Mouse (Mus musculus): ENCODE measurements around the gene Stpg3.

DNA sequence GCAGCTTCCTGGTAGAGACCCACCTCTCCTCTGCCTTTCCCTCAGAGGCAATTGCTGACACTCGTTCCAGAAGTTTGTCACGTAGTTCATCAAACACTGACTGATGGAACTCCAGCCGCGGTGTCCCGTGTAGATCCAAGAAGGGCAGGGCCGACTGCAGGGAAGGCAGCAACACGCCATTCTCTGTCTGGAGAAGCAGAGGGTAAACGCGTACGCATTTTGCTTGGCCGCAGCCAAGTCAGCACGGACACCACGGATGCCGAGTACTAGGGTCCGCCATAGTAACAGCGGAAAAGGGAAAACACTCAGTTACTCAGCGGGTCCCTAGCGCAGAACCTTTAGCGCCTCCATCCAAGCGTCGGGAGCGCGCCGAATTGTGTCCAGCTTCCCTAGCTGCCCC lies 3.8 kb downstream of the Stpg3 start:
- TF ChIP-seq CTCF (IDR thresholded peaks at IDR 0.05 in 2 of 3, conservative IDR thresholded peaks at IDR 0.05 in 1 of 3; ENCODE audit: control insufficient read depth in 1 of 3, insufficient read depth in 1 of 3, low read depth in 2 of 3, low read length in 3 of 3, poor library complexity in 1 of 3, severe bottlenecking in 1 of 3) (no peak), CHD2 (IDR thresholded peaks at IDR 0.05; ENCODE audit: low read length) (no peak), GATA1 (IDR thresholded peaks at IDR 0.05; ENCODE audit: low read depth, low read length) (no peak)
